Mouse (Mus musculus) heart, postnatal 14 days (tissue): ENCODE results near the gene Asphd1. TPM values are rescaled to one million over a fixed set of nuclear protein-coding genes. Genes with fewer than 3 reads are reported as not detected.

Experiments used
- DNase-seq, 2 experiments: peaks; one replicate each; pipeline ENCODE4 v3.0.0; 2021 to 2022
- intact Hi-C: fragments of 180-260 bp; cut with DNase I; formaldehyde crosslinking; loops from one replicate; pipeline ENCODE4 v1.15.1; 2025
- total RNA-seq, 2 experiments: library from RNA; stranded (reverse); gene quantifications; 2 replicates each; pipeline ENCODE4 v1.2.3; 2021

The Asphd1 gene
- total RNA-seq, 2 experiments from 2014 or later = 0.60 TPM; not detected in 1

DNA sequence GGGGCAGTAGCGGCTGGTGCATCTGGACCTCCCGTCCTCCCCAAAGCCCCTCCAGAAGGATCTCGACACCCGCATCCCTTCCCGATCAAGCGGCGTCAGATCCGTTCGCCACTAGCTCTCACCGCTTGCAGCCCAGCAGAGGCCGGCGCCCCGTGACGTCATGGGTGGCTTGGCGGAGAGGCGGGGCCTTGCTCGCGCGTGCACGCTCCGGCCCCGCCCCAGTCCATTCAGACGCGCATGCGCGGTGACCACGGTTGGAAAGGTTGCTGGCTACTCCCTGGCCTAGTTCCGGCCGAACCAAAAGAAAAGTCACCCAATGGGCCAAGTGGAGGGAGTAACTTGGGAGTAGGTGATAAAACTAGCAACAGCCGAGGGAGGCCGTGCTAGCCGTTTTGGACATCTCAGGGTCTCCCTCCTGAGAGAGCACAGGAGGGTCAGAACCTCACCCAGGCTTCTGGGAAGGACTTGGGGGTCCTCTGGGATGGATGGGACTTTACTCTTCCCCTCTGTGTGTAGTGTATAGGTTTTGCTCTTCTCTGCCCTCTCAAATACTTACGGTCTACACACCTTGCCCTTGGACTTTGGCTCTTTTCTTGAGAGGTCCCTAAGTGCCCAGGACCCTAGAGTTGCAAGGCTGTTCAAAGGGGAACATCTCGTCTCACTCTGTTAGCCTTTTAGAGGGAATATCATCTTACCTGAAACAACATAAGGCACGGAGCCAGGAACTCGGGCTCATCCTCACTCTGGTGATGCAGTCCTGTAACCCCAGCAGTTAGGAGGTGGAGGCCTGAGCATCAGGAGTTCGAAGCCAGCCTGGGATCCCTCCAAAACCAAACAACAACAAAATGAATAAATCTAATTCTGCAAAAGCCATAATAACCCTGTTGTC, 51.0 kb downstream of the Asphd1 start:
- peak; percentile 99 to 100 for DNase-seq
- intact Hi-C loops = loop anchor here (5.0 kb wide), 2 partner anchors 34 to 36 kb away; partner anchors contain the start of genes Hirip3 and Ino80e

DNA sequence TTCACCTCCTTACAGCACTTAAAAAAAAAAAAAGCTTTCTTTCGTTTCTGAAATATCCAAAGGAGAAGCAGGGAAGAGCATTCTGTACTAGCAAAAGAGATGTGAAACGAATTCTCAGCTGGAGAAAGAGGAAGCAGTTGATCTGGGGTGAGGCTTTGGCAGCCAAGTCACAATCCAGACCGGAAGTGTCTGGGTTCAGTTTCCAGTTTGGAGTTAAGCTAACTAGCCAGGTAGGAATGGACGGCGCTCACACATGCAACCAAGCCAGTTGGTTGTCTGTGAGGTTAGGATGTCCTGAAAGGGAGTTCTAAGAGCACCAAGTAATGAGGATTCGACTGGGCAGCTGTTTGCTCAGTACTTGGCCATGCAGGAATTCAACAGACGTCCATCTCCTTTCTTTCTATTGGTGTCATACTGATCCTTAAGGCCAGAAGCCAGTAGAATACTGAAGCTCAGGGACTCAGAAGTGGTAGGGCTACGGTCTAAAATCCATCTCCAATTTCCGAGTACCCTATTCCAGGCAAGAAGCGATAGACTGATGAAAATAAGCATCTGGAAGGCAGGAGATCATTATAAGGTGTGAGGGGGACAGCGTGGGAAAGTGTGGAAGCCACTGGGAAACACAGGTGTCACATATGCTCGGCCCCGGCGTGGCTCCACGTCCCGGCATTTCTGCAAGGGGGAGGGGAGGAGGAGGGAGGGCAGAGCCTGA, 51.8 kb downstream of the Asphd1 start:
- peak; percentile 31 to 34 for DNase-seq
- intact Hi-C loops = loop anchor here (5.0 kb wide), 2 partner anchors 35 kb away; partner anchors contain the start of genes Hirip3 and Ino80e

DNA sequence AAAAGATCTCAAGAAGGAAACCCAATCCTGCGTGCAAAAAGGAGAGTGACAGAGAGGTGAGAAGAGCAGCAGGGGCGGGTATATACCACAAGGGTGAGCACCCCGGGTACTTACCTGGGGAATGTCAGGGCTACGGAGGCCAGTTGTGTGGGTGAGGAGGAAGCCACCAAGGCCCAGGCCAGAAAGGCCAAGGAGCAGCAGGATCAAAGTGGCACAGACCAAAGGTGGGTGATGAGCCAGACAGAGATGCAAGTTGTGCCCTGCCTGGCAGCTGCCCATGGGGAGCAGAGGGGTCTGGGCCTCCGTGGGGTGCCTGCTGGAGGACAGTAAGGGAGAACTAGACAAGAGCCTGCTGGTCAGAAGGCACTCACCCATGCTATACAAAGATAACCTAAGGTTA, 52.5 kb downstream of the Asphd1 start:
- DNase-seq = no peak
- intact Hi-C loops = loop anchor here (5.0 kb wide), 2 partner anchors 35 kb away; partner anchors contain the start of genes Hirip3 and Ino80e

Other genes with a start within 250 kb of the Asphd1 start
- 10 to 100 TPM in 1 of 2 experiments, 1 to 10 TPM in 1; 8.8 to 28.1 TPM for gene Coro1a, start 241.8 kb downstream of the Asphd1 start, total RNA-seq
- 10 to 100 TPM; 69.8 to 77.4 TPM for gene Mapk3, start 190.0 kb downstream of the Asphd1 start, total RNA-seq
- 1 to 10 TPM; 3.1 to 3.8 TPM for gene Gdpd3, start 183.2 kb downstream of the Asphd1 start, total RNA-seq
- 10 to 100 TPM; 62.9 to 77.1 TPM for gene Ypel3, start 172.6 kb downstream of the Asphd1 start, total RNA-seq
- under 1 TPM; 0.44 to 0.62 TPM for gene Tbx6, start 168.1 kb downstream of the Asphd1 start, total RNA-seq
- gene Ppp4c, start 157.1 kb downstream of the Asphd1 start, total RNA-seq = 10 to 100 TPM; 38.8 to 49.6 TPM
- 10 to 100 TPM; 12.9 to 13.7 TPM for gene Fam57b, start 151.9 kb downstream of the Asphd1 start, total RNA-seq
- gene 4930451I11Rik, start 117.9 kb downstream of the Asphd1 start, total RNA-seq = not detected
- not detected for gene Doc2a, start 102.2 kb downstream of the Asphd1 start, total RNA-seq
- 1 to 10 TPM; 5.4 to 7.4 TPM for gene Hirip3, start 87.6 kb downstream of the Asphd1 start, total RNA-seq
- gene Ino80e, start 87.2 kb downstream of the Asphd1 start, total RNA-seq = 10 to 100 TPM; 21.2 to 21.4 TPM
- 10 to 100 TPM; 61.4 to 61.7 TPM for gene Taok2, start 64.9 kb downstream of the Asphd1 start, total RNA-seq
- 10 to 100 TPM; 10.9 to 13.0 TPM for gene Tmem219, start 26.7 kb downstream of the Asphd1 start, total RNA-seq
- gene Kctd13, start 20.7 kb downstream of the Asphd1 start, total RNA-seq = 1 to 10 TPM; 6.9 to 7.6 TPM
- gene Sez6l2, start 981 bp upstream of the Asphd1 start, total RNA-seq = 10 to 100 TPM; 14.2 to 17.2 TPM
- gene Cdipt, start 26.3 kb upstream of the Asphd1 start, total RNA-seq = 10 to 100 TPM; 63.3 to 66.1 TPM
- under 1 TPM; 0.45 to 0.59 TPM for gene Cdiptos, start 26.5 kb upstream of the Asphd1 start, total RNA-seq
- gene Mvp, start 65.0 kb upstream of the Asphd1 start, total RNA-seq = 10 to 100 TPM; 44.6 to 45.9 TPM
- gene Pagr1b, start 66.9 kb upstream of the Asphd1 start, total RNA-seq = not detected
- 10 to 100 TPM; 15.2 to 20.6 TPM for gene Pagr1a, start 67.8 kb upstream of the Asphd1 start, total RNA-seq
- 10 to 100 TPM; 18.0 to 19.8 TPM for gene Gm42742, start 71.5 kb upstream of the Asphd1 start, total RNA-seq
- 1 to 10 TPM; 1.1 to 1.2 TPM for gene Prrt2, start 71.6 kb upstream of the Asphd1 start, total RNA-seq
- gene Maz, start 77.5 kb upstream of the Asphd1 start, total RNA-seq = 10 to 100 TPM; 81.8 to 91.3 TPM
- gene Kif22, start 92.9 kb upstream of the Asphd1 start, total RNA-seq = 1 to 10 TPM; 4.6 to 8.2 TPM
- not detected for gene Zg16, start 137.7 kb upstream of the Asphd1 start, total RNA-seq
- 1 to 10 TPM; 1.4 to 3.0 TPM for gene AI467606, start 141.8 kb upstream of the Asphd1 start, total RNA-seq
- not detected for gene Qprt, start 172.6 kb upstream of the Asphd1 start, total RNA-seq
- gene Spn, start 188.2 kb upstream of the Asphd1 start, total RNA-seq = 1 to 10 TPM in 1 of 2 experiments, under 1 TPM in 1; 0.38 to 2.0 TPM
- gene Cd2bp2, start 246.5 kb upstream of the Asphd1 start, total RNA-seq = 10 to 100 TPM; 38.0 to 43.7 TPM